Mouse (Mus musculus): ENCODE data around the gene Zmynd8. TPM values are rescaled to one million over a fixed set of nuclear protein-coding genes. Genes with fewer than 3 reads are reported as not detected.
A peak's percentile ranks its signal among the peaks of the same experiment; 100 is the strongest.

The Zmynd8 gene
- 44.6 and 49.9 TPM in 2 replicates for total RNA-seq (2015)
- 32.1 and 35.8 TPM in 2 replicates for total RNA-seq (2017)

DNA sequence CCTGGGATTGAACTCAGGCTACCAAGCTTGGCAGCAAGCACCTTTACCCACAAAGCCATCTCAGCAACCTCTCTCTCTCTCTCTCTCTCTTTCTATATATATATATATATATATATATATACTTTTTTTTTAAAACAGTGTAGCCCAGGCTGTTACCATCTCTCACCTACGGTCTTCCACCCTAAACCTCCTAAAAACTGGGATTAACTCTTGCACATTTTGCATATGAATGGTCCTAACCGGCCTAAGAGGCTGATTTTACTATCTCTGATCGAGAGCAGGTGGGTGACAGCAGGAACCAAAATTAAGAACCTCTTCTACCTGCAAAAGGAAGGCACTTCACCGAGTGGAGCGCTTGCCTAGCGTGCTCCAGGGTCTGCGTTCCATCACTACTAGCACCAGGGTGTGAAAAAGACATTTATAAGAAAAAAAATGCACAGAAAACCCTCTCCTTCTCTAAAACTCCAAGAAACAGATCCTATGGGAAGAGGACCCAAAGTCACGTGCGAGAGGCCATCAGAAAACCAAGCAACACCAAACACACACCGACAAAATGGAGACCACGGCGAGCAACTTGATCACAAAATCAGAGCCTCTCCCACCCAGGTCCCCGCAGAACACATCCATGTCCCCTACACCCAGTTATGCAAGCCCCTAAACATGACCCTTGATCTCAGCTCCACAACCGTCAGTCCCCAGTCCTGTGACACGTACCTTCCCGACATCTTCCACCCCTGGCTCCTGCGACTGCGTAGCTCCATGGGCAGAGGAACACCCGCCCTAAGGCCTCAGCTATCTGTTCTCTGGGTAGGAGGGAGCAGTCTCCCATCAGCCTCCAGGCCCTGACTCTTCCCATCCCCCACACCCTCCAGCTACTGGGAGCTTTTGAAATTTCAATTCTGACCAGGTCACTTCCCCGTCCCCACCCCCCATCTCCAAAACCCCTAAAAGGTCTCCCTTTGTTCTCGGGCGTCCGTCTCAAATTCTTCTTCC lies at the start of gene Zmynd8:
Gene Zmynd8, minus strand, starts transcription at position 815 of the 993 bp plus-strand sequence.
- ATAC-seq (replicated peaks; ENCODE audit: poor library complexity) = no peak

DNA sequence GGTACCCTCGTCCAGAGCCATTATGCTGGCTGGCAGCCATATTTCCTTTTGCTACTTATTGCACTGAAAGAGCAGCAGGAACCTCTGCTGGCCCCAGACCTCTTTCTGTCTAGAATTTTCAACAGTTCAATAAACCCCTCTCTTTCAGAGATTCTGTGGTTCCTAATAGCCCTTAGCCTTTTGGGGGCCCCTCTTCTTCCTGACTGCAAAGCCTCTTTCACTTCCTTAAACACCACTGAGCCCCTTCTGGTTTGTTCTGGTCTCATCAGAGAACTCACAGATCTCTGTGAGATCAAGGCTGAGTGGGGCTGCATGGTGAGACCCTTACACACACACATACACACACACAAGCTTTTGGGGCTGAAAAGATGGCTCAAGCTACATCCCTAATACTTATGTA lies 49.2 kb upstream of the Zmynd8 start:
- ATAC-seq (replicated peaks; ENCODE audit: poor library complexity) = 0 out of 2 replicates have a peak, but pooled peaks have one; percentile 2

DNA sequence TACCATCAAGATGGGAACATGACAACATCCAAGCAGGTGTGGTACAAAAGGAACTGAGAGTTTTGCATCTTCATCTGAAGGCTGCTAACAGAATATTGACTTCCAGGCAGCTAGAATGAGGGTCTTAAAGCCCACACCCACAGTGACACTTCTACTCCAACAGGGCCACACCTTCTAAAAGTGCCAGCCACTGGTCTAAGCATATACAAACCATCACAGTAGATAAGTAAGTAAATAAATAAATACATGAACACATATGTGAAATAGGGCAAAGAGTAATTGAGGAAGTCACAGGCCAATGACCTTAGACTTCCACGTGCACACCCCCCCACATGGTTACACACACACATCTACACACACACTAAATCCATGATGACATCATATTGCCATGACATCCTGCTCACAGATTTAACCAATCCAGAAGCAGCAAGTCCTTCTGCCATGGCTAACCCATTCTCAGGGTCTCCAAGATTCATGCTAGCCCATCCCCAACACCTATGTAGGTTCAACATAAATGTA lies 47.3 kb upstream of the Zmynd8 start:
- ATAC-seq (replicated peaks; ENCODE audit: poor library complexity) = peak; percentile 21; the same call in 1 of the 2 replicates

DNA sequence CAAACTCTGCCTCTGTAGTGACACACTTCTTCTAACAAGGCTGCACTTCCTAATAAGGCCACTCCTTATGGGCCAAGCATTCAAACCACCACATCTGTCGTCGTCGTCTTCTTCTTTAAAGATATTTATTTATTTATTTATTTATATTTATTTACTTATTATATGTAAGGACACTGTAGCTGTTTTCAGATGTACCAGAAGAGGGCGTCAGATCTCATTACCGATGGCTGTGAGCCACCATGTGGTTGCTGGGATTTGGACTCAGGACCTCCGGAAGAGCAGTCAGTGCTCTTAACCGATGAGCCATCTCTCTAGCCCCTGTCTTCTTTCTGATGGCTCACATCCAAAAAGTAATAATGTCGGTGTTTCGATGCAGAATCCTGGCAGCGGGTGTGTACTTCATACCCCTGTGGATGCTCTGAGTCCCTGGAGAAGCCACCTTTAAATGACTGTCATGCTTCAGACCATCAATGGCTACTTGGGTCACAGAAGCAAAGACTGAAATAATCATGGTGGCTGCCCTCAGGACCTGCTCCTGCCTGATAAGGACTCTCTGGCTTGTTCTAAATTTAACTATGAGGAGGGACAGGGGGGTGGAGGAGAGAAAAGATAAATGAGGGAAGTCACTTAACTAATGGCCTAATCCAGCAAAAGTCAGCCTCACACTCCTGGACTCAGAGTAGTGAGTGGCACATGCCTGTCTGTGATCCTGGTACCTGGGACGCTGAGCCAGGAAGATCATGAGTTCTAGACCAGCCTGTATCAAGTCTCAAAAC lies 45.9 kb upstream of the Zmynd8 start:
- ATAC-seq (replicated peaks; ENCODE audit: poor library complexity) = peak; percentile 81

- no peak for ATAC-seq (replicated peaks; ENCODE audit: poor library complexity)
These were observed 44.3 kb upstream of the Zmynd8 start for GRCm38 (mm10) chr2:165943113-165943512.

DNA sequence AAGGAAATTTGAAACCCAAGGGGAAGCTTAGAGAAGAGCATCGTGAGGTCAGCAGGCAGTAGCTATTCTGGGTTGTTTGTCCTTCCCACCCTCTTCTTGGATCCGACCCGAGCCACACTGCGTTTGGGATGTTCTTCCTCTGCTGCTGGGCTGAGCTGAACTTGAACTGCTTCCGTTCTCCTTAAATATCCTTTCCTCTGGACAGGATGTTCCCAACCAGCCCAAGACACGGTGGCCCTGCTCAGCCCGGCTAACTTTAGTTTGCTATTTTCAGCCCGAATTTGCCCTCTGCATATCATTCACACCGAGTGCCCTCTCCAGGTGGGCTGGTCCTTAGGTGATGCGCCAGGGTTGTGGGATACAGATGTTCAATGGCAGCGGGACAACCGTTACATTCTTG lies 37.3 kb upstream of the Zmynd8 start:
- no peak for ATAC-seq (replicated peaks; ENCODE audit: poor library complexity)

DNA sequence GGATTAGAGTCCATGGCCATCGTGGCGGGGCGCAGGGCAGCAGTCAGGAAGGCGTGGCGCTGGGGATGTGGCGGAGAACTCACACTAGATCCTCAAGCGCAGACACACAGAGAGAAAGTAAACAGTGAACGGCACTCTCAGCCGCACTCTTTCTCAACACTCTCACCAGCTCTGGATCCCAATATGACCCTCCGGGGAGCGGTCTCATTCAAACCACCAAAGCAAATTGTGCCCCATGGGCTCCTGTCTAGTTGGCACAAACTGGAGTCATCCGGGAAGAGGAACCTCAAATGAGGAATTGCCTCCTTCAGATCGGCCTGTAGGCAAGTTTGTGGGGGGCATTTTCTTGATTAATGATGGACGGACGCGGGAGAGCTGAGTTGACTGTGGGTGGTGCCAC lies 28.9 kb upstream of the Zmynd8 start:
- no peak for ATAC-seq (replicated peaks; ENCODE audit: poor library complexity)

GRCm38 (mm10) chr2:165926191-165926590 lies 27.4 kb upstream of the Zmynd8 start:
- ATAC-seq (replicated peaks; ENCODE audit: poor library complexity) = peak; percentile 20; the same call in 1 of the 2 replicates

- no peak for ATAC-seq (replicated peaks; ENCODE audit: poor library complexity)
These were observed 26.3 kb upstream of the Zmynd8 start for GRCm38 (mm10) chr2:165925144-165925543.

- no peak for ATAC-seq (replicated peaks; ENCODE audit: poor library complexity)
These were observed 25.9 kb upstream of the Zmynd8 start for GRCm38 (mm10) chr2:165924695-165925094.

DNA sequence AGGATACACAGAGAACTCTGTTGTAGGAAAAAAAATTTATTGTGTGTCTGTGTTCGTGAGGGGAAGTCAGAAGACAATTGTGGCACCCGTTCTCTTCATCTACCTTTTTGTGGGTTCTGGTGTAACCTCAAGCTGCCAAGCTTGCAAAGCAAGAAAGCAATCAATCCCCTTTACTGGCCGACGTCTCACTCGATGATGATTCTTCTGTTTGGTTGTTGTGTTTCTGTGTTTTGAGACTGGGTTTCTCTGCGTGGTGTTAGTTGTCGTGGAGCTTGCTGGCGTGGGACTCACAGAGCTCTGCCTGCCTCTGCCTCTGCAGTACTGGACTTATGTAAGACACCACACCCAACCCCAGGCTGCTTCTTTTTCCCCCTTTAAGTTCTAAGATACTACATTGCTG lies 24.9 kb upstream of the Zmynd8 start:
- no peak for ATAC-seq (replicated peaks; ENCODE audit: poor library complexity)

DNA sequence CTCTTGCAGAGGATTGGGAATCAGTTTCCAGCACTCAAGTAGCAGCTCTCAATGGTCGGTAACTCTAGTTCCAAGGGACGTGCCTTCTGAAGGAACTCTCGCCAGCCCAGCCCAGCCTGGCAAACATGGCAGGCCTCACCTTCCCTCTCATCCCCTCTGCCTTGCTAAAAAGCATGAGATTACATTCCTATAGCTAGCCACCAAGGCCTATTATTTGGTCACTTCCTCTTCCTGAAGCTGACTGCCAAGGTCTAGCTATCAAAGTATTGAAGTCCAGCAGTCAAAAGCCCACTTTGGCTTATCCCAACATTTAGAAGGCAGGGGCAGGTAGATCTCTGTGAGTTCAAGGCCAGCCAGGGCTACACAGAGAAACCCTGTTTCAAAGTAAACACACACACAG lies 24.2 kb upstream of the Zmynd8 start:
- no peak for ATAC-seq (replicated peaks; ENCODE audit: poor library complexity)

DNA sequence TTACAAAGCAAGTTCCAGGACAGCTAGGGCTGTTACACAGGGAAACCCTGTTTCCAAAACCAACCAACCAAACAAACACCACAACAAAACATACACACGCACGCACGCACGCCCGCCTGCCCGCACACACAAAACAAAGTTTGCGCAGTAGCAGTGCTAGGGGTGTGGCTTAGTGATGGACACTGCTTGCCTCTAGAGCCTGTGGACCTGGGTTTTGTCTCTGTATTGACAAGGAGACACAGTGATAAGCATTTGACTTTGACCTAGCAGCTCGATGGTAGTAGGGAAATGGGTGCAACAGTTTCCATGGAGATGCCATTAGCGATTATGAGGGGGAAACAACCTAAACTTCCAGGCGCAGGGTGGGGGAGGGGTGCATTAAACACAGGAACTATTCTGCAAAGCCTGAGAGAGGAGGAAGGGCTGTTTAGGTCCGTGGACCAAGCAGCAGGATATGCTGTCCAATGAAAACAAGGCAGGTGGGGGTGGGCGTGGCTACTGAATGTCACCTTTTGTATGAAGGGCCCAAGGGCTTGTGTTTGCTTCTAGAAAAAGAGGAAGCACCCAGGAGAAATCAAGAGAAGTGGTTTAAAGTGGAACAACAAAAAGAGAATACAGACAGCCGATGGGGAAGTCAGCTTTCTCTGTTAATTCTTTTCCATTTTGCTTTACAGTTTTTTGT lies 23.4 kb upstream of the Zmynd8 start:
- ATAC-seq (replicated peaks; ENCODE audit: poor library complexity) = peak; percentile 80

DNA sequence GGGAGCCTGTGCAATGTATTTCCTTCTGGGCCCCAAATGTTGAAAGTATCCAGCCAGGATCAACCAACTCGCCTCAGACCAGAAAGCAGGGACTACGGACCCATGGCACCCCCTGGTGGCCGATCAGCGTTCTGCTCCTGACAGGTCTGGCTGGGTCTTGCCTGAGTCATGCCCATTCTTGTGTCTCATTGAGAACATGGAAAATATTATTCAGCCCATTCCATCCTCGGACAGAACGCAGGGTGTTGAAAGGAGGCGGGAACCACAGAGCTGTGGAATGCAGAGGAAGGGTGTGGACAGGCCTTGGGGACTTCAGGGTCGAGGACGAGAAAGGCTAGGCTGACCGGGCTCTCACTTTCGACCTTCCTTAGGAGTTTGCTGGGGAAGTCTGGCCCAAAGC lies 15.5 kb upstream of the Zmynd8 start:
- ATAC-seq (replicated peaks; ENCODE audit: poor library complexity) = peak; percentile 98

- no peak for ATAC-seq (replicated peaks; ENCODE audit: poor library complexity)
These were observed 14.3 kb upstream of the Zmynd8 start for GRCm38 (mm10) chr2:165913073-165913472.

GRCm38 (mm10) chr2:165909731-165910130 lies 10.9 kb upstream of the Zmynd8 start:
- ATAC-seq (replicated peaks; ENCODE audit: poor library complexity) = no peak

GRCm38 (mm10) chr2:165907199-165907598 lies 8.4 kb upstream of the Zmynd8 start:
- no peak for ATAC-seq (replicated peaks; ENCODE audit: poor library complexity)

GRCm38 (mm10) chr2:165906332-165906945 lies 7.6 kb upstream of the Zmynd8 start:
- no peak for ATAC-seq (replicated peaks; ENCODE audit: poor library complexity)

GRCm38 (mm10) chr2:165901127-165901384 lies 2.2 kb upstream of the Zmynd8 start:
- no peak for ATAC-seq (replicated peaks; ENCODE audit: poor library complexity)

DNA sequence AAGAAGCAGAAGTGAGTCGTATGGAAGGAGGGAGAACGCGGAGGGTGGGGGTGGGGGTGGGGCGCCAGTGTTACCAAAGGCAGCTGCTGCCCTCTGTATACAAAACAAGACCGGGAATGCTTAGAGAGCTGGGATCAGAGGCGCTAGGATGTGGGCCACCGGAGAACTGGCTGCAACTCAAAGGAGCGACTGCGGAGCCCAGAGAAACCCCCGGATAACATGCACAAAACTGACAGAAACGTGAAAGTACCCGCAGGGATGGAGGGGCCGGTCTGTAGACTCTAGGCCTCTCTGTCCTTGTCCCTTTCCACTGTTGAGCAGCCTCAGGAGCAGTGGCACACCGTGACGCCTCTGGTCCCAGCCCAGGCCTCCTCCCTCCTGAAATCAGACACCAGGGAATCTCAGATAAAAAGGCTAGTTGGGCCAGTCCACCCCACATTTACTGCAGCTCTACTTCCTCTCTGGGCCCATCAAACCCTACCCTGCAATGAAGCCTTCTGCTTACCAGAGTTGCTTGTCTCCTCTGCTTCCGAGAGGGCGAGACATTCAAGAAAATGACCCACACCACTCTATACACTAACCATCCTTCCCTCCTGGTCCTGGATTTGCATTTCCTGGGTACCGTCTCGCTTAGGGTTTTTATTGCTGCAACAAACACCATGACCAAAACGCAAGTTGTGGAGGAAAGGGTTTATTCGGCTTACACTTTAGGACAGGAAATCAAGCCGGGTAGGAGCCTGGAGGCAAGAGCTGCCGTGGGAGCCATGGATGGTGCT lies 1.7 kb upstream of the Zmynd8 start:
- ATAC-seq (replicated peaks; ENCODE audit: poor library complexity) = no peak; the same call in 1 of the 2 replicates

Measured in megakaryocyte progenitor cell, adult 5-6 weeks (primary cell).